Mouse (Mus musculus) frontal cortex, postnatal 14 days (tissue): ENCODE results near the gene Castor2.

Experiments used
- DNase-seq, 2 experiments: peaks; one replicate each; pipeline ENCODE4 v3.0.0; 2022; ENCODE audit warnings: low spot score in 2 of 2

The Castor2 gene

DNA sequence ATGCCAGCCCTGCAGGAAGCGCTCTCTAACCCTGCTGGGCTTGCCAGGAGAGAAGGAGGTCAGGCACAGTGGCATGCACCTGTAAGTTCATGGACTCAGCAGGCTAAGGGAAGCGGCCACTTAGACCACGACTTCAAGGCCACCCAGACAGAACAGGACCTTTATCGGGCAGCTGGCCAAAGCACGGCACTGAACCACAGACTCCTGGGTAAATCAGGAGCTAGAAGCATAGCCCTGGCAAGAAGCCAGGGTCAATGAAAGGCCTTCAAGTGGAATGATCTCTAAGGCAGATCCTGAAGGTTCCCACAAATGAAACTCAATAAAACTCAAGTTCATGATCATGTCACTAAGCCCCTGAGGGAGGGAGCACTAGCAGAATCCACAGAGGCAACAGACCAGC is 65.2 kb downstream of the Castor2 start:
- DNase-seq: no peak

DNA sequence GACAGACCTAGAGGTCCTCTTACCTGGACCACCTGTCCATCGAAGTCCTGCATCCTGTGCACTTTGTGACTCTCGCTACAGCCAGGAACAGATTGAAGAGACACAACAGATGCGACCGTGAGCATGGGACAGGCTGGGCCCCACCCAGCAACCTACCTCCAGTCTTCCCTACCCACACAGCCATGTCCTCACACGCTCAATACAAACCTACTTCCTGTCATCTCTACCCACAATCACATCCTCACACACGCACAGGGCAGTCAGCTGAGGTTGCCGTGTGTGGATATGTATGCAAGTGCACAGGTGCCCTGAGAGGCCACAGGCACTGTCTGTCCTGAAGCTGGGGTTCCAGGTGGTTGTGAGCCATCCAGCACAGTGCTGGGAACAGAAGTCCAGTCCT is 67.1 kb downstream of the Castor2 start:
- no peak for DNase-seq

DNA sequence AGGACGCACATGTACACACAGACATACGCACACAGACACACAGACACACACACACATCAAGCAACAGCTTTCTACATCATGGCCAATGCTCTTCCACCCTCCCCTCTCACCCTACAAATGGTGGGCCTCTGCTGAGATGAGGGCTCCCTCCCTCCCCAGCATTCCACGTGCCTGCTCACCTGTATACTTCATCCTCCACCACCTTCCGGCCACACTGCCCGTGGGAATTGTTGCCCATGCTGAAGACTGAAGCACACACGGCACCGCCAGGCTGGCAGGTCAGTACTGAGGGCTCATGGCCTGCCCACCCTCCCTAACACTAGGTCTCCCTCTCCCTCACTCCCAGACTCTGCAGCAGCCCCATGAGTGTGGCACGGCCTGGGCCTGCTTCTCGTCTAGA is 68.5 kb downstream of the Castor2 start:
- DNase-seq: no peak

DNA sequence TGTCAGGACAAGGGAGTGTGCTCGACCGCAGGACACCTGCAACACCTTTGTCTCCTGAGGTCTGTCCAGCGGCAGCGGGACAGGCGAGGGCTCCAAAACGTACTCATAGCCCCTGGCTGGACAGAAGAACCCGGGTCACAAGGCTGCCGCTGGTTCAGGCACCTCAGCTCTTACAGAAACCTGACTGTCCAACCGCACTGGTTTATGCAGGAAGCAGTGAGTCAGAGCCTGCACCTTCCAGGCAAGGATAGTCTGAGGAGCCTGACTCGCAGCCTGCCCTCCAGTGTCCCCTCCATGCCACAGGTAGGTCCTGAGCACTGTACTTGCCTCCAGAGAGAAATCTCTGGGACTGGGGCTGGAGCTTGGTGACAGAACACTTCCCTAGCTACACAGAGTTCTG is 69.7 kb downstream of the Castor2 start:
- DNase-seq: no peak

DNA sequence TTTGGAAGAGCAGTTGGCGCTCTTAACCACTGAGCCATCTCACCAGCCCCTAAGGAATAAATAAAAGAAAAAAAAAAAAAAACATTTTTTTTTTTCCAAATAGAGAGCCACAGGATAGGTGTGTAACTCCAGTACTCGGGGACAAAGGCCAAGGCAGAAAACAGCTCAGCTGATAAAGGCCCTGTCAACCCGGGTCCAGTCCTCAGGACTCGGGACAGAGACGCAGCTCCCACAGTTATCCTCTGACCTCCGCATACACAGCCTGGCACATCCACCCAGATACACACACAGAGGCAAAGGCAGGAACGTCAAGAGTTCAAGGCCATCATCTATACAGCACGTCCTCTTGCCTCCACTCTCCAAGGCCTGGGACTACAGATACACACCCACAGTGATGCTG is 70.7 kb downstream of the Castor2 start:
- no peak for DNase-seq

DNA sequence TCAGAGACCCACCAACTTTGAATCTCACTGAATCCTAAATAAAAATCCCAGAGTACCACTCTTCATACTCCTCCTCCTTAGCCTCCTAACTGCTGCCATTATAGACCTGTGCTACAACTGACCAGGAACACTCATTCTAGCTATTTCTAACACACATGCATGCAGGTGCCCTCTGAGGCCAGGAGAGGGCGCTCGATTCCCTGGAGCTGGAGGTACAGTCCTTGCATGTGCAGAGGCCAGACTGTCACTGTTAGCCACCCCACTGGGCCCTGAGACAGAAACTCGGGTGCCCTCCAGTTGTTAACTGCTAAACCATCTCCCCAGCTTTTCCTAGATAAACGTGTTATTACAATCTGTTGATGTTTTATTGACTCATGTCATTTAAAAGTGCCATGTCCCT is 73.7 kb downstream of the Castor2 start:
- no peak for DNase-seq

DNA sequence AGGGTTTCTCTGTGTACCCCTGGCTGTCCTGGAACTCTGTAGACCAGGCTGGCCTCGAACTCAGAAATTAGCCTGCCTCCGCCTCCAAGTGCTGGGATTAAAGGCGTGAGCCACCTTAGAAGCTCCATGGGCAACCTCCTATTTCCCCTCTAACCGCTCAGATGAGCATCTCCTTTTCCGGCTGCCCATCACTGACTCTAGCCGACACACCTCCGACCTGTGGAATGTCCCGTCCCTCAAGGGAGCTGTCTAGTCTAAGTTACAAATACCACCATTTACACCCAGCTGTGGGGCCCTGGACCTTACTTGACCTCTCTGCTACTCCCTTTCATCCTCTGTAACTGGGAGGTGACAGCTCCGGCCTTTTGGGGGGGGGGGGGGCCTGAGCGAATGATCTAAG is 76.2 kb downstream of the Castor2 start:
- DNase-seq: no peak

DNA sequence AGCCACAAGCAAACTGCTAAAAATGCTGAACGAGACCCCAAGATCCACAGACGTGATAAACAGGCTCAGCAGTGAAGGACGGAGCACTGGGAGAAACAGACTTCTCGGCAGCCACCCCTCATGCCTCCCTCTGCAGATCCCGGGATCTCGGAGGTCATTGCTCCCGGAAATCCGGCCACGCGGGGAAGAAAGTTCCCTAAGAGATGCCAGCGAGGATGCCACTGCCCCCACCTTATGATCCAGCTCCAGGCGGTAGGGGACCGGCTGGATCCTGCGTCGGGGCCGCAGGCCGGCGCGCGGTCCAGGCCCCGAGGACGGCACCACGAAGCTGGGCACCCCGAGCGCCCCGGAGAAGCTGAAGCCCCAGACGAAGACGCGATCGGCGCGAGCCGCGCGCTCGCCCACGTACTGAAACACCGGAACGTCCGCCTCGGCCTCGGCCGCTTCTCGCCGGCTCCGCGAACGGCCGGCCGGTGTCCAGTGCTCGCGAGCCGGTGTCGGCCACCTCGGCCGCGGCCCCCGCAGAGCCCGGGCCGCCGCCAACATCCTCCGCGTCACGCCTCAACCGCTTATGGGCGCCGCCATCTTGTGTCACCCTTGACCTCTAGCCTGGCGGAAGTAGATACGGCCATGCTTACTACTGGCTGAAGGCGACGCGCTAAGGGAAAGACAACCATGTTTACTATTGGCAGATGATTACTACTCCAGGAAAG is 76.8 kb downstream of the Castor2 start, which contains the start of gene Rcc1l:
TSS of gene Rcc1l (minus strand) at position 606 of the 713 bp plus-strand sequence.
- peak; percentile 73 to 76 for DNase-seq

DNA sequence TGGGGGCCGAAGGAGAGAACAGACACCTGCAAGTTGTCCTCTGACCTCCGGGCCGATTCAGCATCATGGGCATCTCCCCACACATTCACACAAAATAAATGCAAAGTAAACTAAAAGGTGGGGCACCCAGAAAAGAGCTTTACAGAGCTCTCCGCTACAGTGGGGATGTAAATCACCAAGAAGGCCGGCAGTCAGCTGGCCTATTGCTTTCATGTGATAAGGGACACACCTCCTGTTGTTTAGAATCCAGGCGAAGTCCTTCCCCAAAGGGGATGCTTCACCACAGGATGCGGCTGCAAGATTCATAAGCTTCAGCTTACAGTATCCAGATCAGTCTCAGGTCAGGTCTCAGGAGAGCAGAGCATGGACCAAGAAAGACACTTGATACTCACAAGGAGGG is 79.0 kb downstream of the Castor2 start:
- DNase-seq: no peak

DNA sequence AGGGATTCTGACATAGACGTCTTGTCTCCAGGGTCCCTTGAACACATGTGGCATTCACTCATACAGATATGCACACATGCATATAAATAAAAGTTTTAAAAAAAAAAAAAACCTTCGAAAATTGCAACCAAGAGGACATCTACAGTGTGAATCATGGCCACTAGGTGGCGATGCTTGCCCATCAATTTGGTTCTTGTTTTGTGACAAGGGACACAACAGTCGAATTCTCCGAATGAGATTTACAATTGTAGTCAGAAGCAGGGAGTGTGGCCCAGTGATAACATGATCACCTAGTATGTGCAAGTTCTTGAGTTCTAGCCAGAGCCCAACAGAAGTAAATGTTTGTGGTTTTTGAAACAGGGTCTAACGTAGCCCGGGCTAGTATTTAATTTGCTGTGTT is 80.4 kb downstream of the Castor2 start:
- peak; percentile 66 to 79 for DNase-seq

DNA sequence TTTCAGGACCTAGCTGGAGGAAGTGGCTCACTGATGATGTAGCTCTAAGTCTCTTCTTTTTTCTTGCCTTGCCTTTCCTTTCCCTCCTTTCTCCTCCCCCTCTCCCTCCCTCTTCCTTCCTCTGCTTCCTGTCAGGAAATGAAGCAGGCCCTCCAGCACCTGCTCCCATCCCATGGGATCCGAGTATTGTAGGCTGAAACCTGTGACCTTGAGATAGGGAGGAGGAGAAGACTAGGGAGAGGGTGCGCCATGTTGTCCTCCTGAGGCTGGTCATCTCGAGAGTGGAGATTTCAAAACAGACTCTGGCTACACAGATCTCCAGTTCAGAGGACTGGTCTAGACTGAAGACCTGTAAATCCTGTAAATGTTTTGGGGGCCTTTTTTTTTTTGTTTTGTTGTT is 82.7 kb downstream of the Castor2 start:
- no peak for DNase-seq

DNA sequence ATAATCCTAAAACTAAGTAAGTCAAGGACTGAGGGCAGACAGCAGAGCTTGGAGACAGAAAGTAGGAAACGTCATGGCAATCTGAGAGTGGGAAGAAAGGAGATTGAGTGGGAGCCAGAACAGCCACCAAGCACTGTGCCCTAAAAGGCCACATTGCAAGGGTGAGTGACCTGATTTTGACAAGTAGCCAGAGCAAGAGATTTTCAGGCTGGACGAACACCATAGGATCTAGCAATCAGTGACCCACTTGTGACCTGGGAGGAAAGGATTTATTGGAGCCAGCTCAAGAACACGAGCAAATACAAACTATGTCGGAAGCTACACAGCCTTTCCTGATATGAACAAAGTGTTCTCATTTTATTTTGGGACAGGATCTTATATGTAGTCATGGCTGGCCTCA is 83.2 kb downstream of the Castor2 start:
- DNase-seq: no peak

DNA sequence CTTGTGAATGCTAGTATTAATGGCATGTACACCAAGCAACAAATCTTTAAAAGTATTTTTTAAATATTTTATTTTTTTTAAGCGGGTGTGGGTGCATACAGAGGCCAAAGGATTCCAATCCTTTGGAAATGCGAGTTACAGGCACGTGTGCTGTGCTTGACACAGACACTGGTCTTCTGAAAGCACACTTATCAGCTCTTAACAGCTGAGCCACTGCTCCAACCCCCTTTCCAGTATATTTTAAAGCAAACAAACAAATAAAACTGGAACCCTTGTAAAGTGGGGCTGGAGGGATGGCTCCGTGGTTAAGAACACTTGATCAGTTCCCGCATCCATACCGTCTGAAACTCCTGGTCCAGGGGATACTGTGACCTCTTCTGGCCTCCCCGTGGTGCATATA is 83.7 kb downstream of the Castor2 start:
- no peak for DNase-seq

DNA sequence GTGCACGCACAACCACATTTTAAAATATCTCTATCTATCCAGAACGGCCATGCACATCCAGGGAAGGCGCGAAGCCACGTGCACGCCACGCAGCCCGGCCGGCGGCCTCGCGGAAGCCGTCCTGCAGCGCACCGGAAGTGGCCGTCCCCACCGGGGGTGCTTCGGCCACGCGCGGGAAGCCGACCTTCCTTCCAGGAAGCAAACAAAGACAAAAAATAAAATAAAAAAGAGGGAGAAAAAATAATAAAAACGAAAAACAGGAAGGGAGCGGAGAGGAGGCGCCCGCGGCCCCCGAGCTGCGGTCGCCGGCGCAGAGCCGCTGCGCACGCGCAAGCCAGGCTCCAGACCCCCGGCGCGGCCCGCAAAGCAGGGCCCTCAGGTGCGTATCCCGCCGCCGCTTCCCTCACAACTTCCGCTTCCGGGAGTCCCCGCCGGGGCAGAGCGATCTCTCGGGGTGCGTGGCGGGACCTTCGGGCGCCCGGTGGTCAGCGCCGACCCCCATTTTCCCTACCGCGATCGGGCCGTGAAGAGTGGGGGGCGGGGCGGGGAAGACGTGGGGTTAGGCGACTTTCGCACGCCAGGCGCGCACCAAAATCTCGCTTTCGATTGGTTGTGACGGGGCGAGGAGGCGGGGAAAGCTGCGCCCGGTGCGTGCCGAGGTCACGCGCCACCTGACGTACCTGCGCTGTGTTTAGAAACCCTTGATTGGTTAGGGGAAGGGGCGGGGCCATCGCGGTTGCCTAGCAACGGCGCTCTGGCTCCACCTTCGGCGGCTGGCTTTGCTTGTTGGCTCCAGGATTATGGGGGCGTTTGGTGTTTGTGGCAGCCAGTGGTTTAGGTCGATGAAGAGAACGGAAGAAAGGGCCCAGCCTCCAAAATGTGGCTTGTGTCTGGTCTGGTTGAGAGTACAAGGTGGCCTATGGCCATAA is 84.6 kb downstream of the Castor2 start, which contains the start of gene Gtf2ird2:
TSS of gene Gtf2ird2 (plus strand) at position 140 of the 929 bp plus-strand sequence.
- DNase-seq: peak; percentile 98 to 99

DNA sequence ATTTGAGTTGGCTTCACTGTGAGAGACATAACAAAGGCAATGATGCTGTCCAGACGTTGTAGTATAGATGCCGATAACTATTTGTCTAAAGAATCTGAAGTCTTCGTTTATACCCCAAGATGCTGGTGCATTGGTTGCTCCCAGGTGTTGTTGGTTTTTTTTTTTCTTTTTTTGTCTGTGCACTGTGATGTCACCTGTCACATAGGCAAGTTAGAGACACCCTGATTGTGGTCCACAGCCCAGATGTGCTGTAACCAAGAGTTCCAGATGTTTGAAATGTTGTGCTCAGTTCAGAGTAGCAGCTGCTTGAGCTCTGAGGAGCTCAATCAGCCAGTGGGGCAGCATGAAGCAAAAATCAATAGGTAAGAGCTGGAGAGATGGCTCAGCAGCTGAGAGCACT is 86.5 kb downstream of the Castor2 start:
- no peak for DNase-seq

DNA sequence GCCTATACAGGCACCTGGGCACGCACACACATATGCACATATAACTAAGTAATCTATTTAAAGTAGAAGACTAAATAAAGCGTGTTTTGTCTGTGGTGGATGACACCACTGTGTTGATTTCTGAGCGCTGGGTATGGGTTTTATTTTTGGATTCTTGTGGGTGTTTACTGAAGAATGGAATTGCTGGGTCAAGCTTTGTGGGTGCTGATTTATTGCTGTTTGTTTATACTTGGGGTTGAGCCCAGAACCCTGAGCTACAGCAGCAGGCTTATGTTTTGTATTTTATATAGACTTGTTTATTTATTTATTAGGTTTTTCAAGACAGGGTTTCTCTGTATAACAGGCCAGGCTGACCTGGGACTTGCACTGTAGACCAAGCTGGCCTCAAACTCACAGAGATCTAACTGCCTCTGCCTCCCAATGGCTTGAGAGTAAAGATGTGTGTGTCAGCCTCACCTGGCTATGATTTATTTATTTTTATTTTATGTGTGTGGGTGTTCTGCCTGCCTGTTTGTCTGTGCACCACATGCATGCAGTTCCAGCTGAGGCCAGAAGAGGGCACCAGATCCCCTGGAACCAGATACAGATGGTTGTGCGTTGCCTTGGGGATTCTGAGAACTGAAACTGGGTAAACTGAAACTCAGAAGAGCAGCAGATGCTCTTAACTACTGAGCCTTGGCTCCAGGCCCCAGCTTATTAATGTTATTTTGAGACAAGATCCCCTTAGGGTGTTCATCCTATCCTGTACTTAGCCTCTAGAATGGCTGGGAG is 87.6 kb downstream of the Castor2 start:
- peak in 1 of 2 experiments; percentile 30 for DNase-seq

DNA sequence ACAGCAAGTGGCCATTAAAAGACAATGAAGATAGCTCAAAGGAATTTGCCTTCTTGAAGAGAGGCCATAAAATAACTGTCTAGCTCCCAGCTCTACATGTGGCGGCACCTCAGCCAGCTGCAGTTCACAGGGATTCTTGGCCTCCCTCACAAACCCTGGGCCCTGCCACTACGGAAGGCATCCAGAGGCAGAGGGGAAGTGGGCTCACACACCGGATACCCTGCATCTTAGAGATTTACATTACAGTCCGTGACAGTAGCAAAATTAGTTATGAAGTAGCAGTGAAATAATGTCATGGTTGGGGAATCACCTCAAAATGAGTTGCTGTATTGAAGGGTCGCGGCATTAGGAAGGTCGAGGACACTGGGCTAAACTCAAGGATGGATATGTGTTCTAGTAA is 89.1 kb downstream of the Castor2 start:
- no peak for DNase-seq

DNA sequence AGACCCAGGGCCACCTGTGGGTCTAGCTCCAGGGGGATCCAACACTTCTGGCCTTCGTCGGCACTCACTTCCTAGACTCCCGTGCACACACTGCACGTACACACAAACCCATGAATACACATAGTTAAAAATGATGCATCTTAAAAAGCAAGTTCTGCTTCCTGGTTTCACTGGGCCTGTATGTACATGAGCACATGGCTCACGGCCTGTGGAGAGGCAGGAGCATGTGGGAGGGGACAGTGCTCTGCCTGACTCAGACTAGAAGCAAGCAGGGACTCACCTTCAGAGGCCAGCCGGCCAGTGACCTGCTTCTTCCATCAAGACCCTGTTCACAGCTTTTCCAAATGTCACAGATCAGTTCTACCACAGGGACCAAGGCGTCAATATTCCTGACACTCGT is 94.2 kb downstream of the Castor2 start:
- DNase-seq: no peak
